Mouse (Mus musculus) liver, postnatal 0 days (tissue): Measurements from ENCODE around the gene Gtpbp4.

ENCODE experiments used
- CTCF ChIP-seq: sonication (generic); IDR thresholded peaks from 2 replicates; pipeline ENCODE4 v1.5.1; 2016; ENCODE audit warnings: antibody characterized with exemption, low read depth
- EP300 ChIP-seq: IDR thresholded peaks from 2 replicates; pipeline ENCODE4 v1.6.1; 2016; ENCODE audit warnings: antibody characterized with exemption, low read depth, mild to moderate bottlenecking

DNA sequence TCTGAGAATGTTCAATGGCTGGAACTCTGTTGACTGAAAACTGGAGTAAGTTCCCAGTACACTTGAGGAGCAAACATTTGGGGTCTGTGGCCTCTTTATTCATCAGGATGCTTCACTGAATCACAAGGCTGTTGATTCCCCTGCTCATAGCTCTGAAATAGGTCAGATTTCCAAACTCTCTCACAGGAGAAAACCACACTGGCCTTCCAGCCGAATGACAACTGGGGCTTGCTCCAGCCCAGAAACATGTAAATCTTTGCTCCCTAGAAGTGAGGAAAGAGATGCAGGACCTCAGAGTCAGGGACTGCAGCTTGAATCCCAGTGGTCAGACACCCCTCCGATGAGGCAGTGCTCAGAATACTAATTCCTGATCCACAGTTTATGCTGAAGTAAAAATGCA, 7.4 kb upstream of the Gtpbp4 start:
- TF ChIP-seq CTCF (no peak), EP300 (no peak)
